Mouse (Mus musculus) B cell, adult 2 months (primary cell): ENCODE results near the gene Mill2.

Experiments
- DNase-seq, 2 experiments: peaks; one replicate each; pipeline ENCODE4 v3.0.0; 2022

The Mill2 gene

DNA sequence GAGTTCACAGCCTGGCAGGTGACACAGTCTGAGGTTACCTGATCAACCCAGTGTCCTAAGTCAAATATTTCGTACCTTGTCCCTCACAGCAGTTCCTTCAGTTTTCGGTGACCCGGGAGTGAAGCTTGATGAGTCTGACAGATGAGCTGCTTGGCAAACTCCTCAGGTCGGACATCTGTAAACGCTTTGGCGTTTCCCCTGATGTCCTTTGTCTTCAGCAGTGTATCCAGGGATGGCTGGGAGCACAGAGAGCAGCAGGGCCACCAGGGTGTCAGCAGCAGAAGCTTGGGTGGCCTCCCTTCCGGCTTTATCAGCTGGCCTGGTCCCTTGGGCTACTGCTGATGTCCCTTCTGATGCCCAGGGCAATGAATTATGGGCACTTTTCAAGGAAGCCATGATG, 38.9 kb downstream of the Mill2 start:
- no peak for DNase-seq

DNA sequence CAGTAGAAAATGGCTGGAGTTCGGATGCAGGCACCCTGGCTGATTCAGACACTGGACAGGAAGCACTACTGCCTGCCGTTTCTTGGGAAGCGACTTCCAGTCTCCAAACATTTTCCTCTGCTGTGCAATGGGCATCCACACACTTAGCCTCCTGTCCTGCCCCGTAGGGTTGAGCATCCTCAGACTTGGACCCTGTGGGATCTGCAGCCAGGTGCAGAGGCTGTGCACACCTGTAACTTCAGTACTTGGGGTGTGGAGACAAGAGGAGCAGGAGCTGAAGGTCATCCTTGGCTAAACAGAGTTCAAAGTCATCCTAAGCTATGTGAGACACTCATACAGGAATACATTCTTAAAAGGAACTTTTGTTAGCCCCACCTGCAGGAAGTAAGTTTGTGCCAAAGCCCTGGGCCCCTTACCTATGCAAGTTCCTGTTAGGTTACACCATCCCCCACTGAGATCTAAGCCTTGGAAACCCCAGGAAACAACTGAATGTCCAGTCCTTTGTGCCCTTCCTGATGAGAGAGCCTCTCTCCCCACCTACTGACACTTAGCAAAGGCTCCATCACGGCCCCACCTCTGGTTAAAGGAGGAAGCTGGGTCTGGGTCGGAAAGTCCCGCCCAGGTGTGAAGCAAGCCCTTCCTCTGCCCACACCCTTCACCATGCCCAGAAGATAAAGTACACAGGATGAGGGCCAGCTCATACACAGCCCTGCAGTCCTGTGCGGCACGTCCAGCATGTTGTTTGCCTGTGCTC, 44.4 kb downstream of the Mill2 start:
- DNase-seq, result peak; percentile 38 to 45

DNA sequence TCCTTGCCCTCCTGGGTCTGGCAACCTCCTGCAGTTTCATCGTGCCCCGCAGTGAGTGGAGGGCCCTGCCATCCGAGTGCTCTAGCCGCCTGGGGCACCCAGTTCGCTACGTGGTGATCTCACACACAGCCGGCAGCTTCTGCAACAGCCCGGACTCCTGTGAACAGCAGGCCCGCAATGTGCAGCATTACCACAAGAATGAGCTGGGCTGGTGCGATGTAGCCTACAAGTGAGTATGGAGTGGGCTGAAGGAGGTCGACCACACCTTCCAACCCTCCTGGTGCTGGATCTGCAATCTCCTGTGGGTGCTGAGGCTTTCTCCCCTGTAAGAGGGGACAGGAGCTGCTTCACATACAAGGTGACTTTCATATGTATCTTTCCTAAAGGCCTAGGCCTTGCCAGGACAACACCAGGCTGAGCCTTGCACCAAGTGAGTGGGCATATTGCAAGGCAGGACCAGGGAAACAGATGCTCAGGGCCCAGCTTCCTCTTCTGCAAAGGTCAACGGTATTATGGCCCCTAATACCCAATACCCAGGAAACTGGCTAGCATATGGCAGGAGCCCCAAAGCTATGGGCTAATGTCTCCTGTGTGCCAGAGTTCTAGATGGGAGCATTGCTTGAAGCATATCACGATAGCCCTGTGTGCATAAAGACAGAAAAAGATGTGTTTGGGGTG, 45.1 kb downstream of the Mill2 start:
- no peak for DNase-seq

DNA sequence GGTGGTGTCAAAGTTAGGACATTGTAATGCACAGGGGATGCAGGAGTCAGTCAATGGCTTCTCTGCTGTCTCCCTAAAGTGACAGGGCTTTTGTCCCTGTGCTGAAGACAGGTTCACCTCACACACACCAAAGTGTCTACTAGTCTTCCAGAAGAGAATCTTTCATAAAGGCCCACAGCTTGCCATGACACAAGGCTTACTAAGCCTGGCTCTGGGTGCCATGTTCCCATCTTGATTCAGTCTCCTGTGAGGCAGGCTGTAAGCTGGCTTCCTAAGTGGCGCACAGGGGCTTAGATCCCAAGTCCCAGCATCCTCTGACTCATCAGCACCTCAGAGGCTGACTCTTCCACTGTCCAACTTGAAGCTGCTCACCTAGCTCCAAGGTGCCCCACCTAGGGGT, 47.2 kb downstream of the Mill2 start:
- DNase-seq, result no peak

DNA sequence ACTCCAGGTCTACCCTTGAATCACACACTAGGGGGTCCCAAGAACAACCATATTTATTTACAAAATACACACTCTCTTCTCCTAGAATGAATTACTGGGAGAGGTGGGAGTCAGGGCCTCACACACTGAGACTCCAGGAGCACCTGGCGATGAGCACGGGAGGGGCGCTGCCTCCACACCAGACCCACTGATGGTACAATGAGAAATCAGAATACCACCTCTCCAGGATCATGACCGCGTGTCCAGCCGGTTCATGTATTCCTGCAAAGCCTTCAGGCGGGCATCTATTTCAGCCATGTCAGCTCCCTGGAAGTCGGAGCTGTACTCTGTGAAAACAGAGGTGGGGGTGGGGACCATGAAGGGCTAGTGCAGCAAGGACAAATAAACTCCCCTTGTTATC, 51.1 kb downstream of the Mill2 start:
- no peak for DNase-seq

DNA sequence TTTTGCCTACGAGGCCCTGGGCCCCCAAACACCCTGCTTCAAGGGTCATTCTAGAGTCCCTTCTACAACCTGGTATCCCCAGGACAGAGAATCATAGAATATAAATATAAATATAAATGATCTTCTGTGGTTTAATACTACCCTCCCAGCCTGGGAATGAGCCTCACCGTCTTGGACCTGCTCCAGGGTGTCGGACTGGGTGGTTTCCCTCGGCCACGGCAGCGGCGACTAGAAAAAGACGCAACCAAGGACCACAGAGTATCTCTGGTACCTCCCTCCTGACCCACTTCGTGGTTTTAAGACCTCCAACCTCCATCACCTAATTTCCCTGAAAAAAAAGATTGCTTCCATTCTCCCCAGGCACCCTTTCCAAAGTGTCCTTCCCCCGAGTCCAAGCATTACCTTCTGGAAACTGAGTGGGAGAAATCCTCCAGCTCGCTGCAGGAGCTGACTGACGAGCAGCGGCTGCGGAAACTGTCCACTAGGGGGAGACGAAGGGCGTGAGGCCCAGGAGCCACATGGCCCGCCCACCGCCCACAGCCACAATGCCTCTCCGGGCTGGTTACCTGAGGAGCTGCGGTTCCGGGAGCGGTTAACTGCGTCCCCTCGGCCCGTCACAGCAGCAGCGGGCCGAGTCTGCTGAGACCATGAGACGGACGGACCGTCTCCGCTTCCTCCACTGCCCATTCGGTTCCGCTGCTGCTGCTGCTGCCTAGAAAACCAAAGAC, 52.3 kb downstream of the Mill2 start:
- DNase-seq, result peak; percentile 87 to 88

DNA sequence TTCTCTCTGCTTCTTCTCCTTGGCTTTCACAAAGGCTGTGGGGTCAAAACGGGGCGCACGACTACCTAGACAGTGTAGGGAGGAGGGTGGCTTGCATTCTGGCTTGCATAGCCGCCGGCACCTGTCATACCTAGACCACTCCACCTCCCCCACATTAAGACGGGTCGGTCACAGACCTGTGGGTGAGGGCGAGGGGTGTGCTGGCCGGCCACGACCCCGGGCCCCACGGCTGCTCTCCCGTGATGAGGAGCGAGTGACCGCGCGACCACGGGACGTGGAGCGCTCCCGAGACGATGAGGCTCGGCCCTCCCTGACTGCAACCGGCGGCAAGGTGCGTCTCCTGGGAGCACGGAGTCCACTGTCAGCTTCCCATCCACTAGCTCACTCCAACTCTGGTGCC, 53.2 kb downstream of the Mill2 start:
- no peak for DNase-seq

DNA sequence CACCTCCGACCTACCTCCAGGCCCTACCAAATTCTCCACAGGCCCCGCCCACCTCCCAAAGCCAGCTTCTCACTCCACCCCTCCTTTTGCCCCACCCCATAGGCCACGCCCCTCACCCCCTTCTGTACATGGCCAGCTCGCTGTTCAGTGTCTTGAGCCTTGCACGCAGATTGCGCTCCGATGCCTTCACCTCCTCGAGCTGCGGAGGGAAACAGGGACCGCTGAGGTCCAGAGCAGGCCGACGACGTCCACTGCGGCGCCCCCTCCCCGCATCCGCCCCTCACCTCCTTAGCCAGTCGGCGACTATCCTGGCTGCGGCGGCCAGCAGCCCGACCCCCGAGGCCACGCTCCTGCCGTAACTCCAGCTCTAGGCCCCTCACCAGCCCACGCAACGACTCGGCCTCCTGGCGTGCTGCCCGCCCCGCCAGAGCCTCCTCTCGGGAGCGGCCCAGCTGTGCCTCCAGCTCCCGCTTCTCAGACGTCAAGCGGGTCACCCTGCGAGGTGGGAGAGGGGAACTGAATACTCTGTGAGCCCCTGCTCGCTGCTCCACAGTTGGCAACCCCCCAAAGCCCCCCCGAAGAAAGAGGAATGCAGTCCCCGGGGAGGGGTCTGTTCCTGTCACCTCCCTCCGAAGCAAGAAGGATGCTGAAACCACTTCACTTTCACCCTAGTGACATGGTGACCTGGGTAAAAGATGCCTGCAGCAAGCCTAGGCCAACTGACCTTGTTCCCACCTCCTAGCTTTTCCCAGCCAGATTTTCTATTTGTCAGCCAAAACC, 54.1 kb downstream of the Mill2 start:
- DNase-seq, result peak; percentile 61 to 65

DNA sequence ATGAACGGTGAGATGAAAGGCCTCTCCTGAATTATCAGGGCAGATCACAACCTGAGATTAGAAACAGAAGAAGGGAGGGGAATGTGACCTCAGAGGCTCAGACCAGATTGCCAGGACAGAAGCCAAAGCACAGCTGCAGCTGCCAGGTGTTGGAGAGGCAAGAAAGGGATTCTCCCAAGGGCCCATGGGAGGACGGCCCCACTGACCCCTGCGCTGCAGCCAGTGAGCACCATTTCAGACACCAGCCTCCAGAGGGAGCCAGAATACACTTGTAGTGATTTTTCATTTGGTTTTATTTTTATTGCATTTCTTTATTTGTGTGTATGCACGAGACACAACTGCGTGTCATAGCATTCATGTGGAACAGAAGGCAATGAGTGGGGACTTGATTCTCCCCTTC, 56.8 kb downstream of the Mill2 start:
- DNase-seq, result peak in 1 of 2 experiments; percentile 19

DNA sequence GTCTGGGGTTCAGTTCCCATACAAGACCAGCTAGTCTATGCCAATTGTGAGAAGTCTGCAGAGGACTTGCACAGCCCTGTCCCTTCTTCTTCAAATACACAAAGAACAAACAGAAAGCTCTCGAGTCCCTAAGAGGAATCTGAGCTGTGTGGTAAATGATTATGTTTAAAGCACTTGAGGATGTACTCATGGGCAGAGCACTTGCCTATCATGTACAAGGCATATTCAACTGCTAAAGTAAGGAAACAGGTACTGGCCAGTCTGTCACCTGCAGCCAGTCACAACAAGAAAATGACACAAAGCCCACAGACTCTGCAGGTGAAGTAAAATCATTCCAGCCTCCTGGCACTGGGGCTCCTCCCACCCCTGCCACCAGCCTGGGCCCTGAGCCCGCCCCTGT, 60.7 kb downstream of the Mill2 start:
- DNase-seq, result no peak

DNA sequence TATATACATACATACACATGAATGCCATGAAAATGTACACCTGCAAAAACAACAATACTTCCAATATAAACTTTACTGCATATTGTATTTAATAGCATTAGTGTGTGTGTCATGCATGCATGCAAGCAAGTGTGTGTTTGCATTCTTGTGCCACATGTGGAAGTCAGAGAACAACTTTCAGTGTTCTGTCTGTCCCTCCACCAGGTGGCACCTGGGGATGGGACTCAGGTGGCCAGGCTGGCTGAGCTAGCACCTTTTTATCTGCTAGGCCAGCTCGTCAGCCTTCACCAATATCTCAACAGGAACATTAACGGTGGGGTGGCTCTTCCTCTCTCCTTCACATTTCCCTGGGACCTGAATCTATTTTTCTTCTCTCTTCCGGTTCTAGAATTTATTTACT, 62.7 kb downstream of the Mill2 start:
- no peak for DNase-seq

DNA sequence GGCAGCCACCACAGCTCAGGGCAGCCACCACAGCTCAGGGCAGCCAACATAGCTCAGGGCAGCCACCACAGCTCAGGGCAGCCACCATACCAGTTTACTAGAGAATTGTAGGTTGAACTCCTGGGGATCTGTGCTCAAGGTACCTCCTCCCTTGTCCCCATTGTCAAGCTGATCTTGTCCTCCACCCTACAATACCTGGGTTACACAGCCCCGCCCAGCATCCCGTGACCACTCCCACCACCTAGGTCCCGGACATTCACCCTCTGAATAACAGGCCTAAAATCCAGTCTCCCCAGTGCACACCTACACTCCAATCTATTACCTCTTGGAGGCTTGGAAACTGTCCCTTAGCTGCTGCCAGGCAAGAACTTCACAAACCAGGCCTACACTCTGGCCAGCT, 65.2 kb downstream of the Mill2 start:
- no peak for DNase-seq

DNA sequence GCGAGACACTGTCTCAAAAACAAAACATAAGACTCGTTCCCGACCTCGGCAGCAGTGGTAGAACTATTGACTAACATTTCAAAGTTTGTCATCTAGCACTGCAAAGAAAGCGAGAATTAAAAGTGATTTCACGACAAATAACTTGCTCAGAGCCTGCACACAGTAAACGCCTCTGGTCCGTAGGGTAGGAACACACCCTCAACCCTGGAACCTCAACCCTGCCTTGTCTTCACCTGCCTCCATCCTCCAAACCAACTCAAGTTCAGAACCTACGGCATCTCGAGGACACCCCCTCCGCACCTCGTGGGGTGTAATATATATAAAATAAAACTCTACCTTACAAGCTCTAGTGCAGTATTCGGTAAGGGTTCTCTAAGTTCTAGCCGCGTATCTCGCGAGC, 70.0 kb downstream of the Mill2 start:
- DNase-seq, result no peak

DNA sequence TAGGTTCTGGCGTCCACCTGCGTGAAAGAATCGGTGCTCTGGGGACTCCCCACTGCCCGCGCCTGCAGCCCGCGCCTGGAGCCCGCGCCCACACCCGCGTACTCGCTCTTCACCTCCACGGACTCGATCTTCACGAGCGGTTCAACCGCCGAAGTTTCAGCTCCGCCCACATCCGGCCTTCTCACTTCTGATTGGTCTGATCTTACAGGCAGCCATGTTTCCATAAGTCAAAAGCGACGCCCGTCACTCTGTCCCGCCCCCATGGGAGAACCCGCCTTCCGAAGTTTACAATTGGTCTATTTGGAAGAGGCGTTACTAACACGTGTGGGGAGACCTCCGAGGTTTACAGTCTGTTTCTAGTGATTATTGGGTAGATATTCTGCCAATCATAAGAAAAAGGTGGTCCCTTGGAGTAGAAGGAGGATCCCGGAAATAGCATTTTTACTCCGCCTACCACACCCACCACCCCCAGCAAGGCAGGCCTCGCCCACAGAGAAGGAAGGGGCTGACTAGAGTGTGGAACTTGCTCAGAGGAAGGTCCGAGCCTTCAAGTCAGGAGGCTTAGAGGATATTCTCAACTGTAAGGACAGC, 70.6 kb downstream of the Mill2 start, which contains the start of gene Ccdc61:
TSS of gene Ccdc61 (minus strand) at position 175 of the 591 bp plus-strand sequence.
- DNase-seq, result peak; percentile 98 to 99
